Mouse (Mus musculus) embryonic facial prominence, embryonic 15.5 days (tissue): ENCODE results near the gene Gm42372. TPM values are rescaled to one million over a fixed set of nuclear protein-coding genes. Genes with fewer than 3 reads are reported as not detected.
A peak's percentile ranks its signal among the peaks of the same experiment; 100 is the strongest.
"Not testable (repeated sequence)": the region's sequence is repeated elsewhere in the genome, so short reads cannot be mapped to it uniquely, and the experiment has no call there.

Source experiments
- ATAC-seq: fragments of 200-750 bp; cut with Nextera tagmentation; 2 replicates; pipeline ENCODE4 v1.8.0; 2017; ENCODE audit warnings: low read depth, moderate TSS enrichment; ENCODE audit not compliant: insufficient number of reproducible peaks, low FRiP score, low TSS enrichment
- H3K27ac ChIP-seq: fragments of 300-500 bp; sonication (generic); replicated peaks from 2 replicates; pipeline ENCODE4 v1.5.1; 2015; ENCODE audit warnings: mild to moderate bottlenecking, inconsistent platforms
- H3K27me3 ChIP-seq: fragments of 300-500 bp; sonication (generic); 2 replicates; pipeline ENCODE4 v1.6.1; 2015; ENCODE audit warnings: inconsistent platforms
- H3K36me3 ChIP-seq: fragments of 300-500 bp; sonication (generic); 2 replicates; pipeline ENCODE4 v1.6.1; 2015; ENCODE audit warnings: mild to moderate bottlenecking, inconsistent platforms
- H3K4me1 ChIP-seq: fragments of 300-500 bp; sonication (generic); 2 replicates; pipeline ENCODE4 v1.6.1; 2015; ENCODE audit warnings: inconsistent platforms
- H3K4me2 ChIP-seq: fragments of 300-500 bp; sonication (generic); replicated peaks from 2 replicates; pipeline ENCODE4 v1.6.1; 2015; ENCODE audit warnings: mild to moderate bottlenecking, inconsistent platforms
- H3K4me3 ChIP-seq: fragments of 300-500 bp; sonication (generic); replicated peaks from 2 replicates; pipeline ENCODE4 v1.5.1; 2015; ENCODE audit warnings: mild to moderate bottlenecking, inconsistent platforms
- H3K9ac ChIP-seq: fragments of 300-500 bp; sonication (generic); 2 replicates; pipeline ENCODE4 v1.6.1; 2015; ENCODE audit warnings: inconsistent platforms
- H3K9me3 ChIP-seq: fragments of 300-500 bp; sonication (generic); replicated peaks from 2 replicates; pipeline ENCODE4 v1.6.1; 2016; ENCODE audit warnings: inconsistent platforms
- WGBS: fragments of 180-500 bp; shearing (Covaris S2); methylation state at CpG from one replicate; pipeline ENCODE4 v1.1.7; 2015; 5-methylcytosine and 5-hydroxymethylcytosine counted together
- polyA plus RNA-seq: library from polyadenylated mRNA; unstranded; fragments of >200 nt; fragmentation: Nextera tagmentation; extraction: Ambion mirVana; gene quantifications from 2 replicates; pipeline ENCODE4 v1.2.1, GENCODE M21; 2015

Gene Gm42372
- polyA plus RNA-seq, 1 experiment from 2014 or later, result 0.28 TPM

GRCm38 (mm10) chr7:16947959-16948361 lies 34.9 kb upstream of the Gm42372 start:
- no peaks in the 10 kb centered on the region for H3K36me3 ChIP-seq
- peak overlapping the region; percentile 65 for H3K27ac ChIP-seq
- H3K4me2 ChIP-seq, result peak overlapping the region; percentile 81
- peaks cover 43% of the 10 kb centered on the region for H3K27me3 ChIP-seq
- ATAC-seq, result peak; percentile 64
- 23% methylated on average over 4 of the region's 4 CpGs for WGBS
- no peaks in the 10 kb centered on the region for H3K9me3 ChIP-seq
- no peak overlapping the region for H3K9ac ChIP-seq
- peaks cover 62% of the 10 kb centered on the region for H3K4me1 ChIP-seq
- H3K4me3 ChIP-seq, result 0 out of 2 replicates have a peak overlapping the region, but pooled peaks have one; percentile 38

DNA sequence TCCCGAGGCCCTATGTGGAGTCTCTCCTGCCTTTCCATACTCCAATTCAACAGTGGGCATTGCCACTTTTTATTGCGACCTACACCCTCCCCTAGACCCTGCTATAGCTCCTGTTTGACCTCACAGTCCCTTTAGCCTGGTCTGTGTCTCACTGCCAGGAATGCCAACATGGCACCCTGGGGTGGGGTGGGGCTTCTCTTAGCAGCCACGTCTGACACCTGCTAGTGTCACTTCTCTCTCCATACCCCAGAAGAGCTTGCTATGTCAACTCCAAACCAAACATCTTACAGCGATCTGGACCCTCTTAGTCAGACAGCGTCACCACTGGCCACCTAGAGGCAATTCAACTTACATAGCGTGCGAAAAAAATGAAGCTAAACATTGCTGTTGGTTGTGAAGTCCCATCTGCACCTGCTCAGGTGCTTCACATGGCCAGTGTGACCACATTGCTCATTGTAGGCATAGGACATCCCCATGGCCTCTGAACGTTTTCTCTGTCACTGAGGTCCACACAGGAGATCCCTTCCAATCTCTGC lies 33.9 kb upstream of the Gm42372 start:
- WGBS, result 64% methylated on average over 8 of the region's 8 CpGs
- Histone ChIP-seq H3K4me3 (no peak overlapping the region), H3K4me2 (no peak overlapping the region), H3K9me3 (no peaks in the 10 kb centered on the region), H3K27me3 (peaks cover 43% of the 10 kb centered on the region), H3K36me3 (no peaks in the 10 kb centered on the region), H3K4me1 (peaks cover 58% of the 10 kb centered on the region), H3K27ac (no peak overlapping the region; the same call in 1 of the 2 replicates), H3K9ac (no peak overlapping the region)
- no peak for ATAC-seq

DNA sequence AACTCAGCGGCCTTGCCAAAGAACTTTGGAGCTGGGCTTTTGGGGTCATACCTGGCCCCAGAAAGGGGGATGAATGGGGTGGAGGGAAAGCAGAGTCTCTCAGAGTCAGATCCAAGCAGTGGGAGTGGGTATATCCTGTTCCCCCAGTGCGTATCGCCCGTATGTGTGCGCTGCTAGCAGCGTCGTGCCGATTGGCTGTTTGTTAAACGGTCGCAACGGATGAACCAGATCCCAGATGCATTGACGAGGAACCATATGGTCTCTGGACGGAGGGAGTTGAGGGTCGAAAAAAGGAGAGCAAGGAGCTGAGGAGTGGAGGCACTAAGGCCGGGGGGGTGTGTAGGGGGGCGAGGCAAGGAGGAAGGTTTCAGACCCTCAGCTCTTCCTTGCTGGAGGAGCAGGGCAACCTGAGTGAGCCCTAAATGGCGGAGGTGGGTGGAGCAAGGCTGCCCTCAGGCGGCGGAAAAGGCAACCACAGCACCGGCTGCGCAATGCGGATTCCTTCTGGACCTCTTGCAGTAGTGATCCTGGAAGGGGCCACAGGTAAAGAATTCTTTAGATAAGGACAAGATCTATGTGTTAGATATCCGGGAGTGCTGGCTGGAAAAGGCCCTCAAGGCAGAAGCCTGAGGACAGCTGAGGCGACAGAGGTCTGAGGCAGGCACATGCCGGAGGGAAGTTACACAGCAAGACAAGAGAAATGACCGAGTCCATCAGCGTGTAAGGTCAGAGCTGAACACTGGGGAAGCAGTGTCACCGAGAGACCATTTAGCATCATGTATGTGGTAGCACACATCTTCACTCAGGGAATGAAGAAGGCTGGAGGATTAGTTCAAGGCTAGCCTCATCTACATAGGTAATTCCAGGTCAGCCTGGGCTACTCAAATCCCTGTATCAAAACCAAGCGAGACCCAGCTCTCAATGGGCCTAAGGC lies 32.7 kb upstream of the Gm42372 start:
- WGBS, result 12% methylated on average over 29 of the region's 29 CpGs
- peaks cover 47% of the 10 kb centered on the region for H3K4me1 ChIP-seq

DNA sequence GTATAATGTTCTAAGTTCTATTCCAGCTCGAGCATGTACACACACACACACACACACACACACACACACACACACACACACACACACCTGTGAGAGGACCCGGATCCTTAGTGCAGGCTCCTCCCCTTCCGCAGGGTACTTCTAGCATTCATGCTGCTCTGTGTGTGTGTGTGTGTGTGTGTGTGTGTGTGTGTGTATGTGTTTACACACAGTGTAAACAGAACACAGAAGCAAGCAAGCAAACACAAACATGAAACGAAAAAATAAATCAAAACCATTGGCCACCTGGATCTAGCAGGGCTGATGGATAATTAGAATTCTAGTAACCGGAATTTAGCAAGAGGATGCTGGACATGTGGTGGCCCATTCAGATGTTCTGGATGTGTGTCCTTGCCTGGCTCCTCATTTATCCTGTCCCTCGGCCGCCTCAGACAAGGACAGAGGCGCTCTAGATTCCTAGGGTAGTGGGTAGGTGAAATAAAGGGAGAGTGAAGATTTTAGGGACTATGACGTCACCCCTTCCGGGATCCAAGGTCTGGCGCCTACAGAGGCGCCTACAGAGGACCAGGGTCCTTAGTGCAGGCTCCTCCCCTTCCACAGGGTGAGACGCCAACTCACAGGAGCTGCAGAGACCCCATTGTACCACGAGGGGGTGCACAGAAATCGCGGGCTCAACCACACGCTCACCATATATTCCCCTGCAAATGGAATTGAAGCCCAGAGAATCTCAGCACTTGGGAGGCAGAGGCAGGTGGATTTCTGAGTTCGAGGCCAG lies 31.8 kb upstream of the Gm42372 start:
- peak overlapping the region; percentile 27; the same call in 1 of the 2 replicates for H3K4me2 ChIP-seq

More for the DNA sequence above, 32.7 kb upstream of the Gm42372 start:
- Histone ChIP-seq H3K27ac (no peak overlapping the region), H3K36me3 (no peaks in the 10 kb centered on the region), H3K9me3 (no peaks in the 10 kb centered on the region), H3K27me3 (peaks cover 42% of the 10 kb centered on the region), H3K4me2 (peak overlapping the region; percentile 63), H3K9ac (no peak overlapping the region), H3K4me3 (peak overlapping the region; percentile 33)
- ATAC-seq, result peak; percentile 8; the same call in 1 of the 2 replicates

DNA sequence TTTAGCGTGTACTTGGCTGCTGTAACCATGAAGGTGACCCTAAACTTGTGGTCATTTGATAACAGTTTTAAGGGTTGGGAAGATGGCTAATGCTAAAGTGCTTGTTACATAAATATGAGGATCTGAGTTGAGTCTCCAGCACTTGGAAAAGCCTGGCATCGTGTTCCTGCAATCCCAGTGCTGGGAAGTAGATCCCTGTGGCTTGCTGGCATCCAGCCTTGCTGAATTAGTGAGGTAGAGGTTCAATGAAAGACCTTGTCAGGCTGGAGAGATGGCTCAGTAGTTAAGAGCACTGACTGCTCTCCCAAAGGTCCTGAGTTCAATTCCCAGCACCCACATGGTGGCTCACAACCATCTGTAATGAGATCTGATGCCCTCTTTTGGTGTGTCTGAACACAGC lies 29.1 kb upstream of the Gm42372 start:
- not testable (repeated sequence) for ATAC-seq, H3K4me2 ChIP-seq, H3K27ac ChIP-seq, H3K36me3 ChIP-seq, H3K9me3 ChIP-seq, H3K27me3 ChIP-seq, H3K9ac ChIP-seq, H3K4me3 ChIP-seq
- H3K4me1 ChIP-seq, result peaks cover 14% of the 10 kb centered on the region
- WGBS, result 64% methylated on average over 2 of the region's 2 CpGs

More for the DNA sequence above, 31.8 kb upstream of the Gm42372 start:
- Histone ChIP-seq H3K4me1 (peaks cover 39% of the 10 kb centered on the region), H3K4me3 (no peak overlapping the region), H3K9ac (no peak overlapping the region), H3K36me3 (no peaks in the 10 kb centered on the region), H3K9me3 (no peaks in the 10 kb centered on the region), H3K27me3 (peaks cover 33% of the 10 kb centered on the region), H3K27ac (no peak overlapping the region)
- 21% methylated on average over 18 of the region's 18 CpGs for WGBS
- ATAC-seq, result peak; percentile 75

GRCm38 (mm10) chr7:16955712-16956111 lies 27.2 kb upstream of the Gm42372 start:
- H3K4me3 ChIP-seq, result no peak overlapping the region
- no peaks in the 10 kb centered on the region for H3K36me3 ChIP-seq
- no peak overlapping the region for H3K4me2 ChIP-seq
- no peak for ATAC-seq
- WGBS, result 67% methylated on average over 4 of the region's 4 CpGs
- H3K4me1 ChIP-seq, result peaks cover 9% of the 10 kb centered on the region; the same call in 1 of the 2 replicates
- no peak overlapping the region for H3K27ac ChIP-seq
- H3K9ac ChIP-seq, result no peak overlapping the region
- H3K27me3 ChIP-seq, result no peaks in the 10 kb centered on the region
- H3K9me3 ChIP-seq, result no peaks in the 10 kb centered on the region

GRCm38 (mm10) chr7:16956410-16957265 lies 26.2 kb upstream of the Gm42372 start:
- H3K4me2 ChIP-seq, result no peak overlapping the region
- WGBS, result 50% methylated on average over 15 of the region's 15 CpGs
- ATAC-seq, result no peak
- no peaks in the 10 kb centered on the region for H3K27me3 ChIP-seq
- H3K36me3 ChIP-seq, result no peaks in the 10 kb centered on the region
- H3K4me3 ChIP-seq, result no peak overlapping the region
- no peak overlapping the region for H3K9ac ChIP-seq
- H3K9me3 ChIP-seq, result no peaks in the 10 kb centered on the region
- H3K27ac ChIP-seq, result no peak overlapping the region
- H3K4me1 ChIP-seq, result 0 out of 2 replicates have a peak, but pooled peaks cover 5% of the 10 kb centered on the region

DNA sequence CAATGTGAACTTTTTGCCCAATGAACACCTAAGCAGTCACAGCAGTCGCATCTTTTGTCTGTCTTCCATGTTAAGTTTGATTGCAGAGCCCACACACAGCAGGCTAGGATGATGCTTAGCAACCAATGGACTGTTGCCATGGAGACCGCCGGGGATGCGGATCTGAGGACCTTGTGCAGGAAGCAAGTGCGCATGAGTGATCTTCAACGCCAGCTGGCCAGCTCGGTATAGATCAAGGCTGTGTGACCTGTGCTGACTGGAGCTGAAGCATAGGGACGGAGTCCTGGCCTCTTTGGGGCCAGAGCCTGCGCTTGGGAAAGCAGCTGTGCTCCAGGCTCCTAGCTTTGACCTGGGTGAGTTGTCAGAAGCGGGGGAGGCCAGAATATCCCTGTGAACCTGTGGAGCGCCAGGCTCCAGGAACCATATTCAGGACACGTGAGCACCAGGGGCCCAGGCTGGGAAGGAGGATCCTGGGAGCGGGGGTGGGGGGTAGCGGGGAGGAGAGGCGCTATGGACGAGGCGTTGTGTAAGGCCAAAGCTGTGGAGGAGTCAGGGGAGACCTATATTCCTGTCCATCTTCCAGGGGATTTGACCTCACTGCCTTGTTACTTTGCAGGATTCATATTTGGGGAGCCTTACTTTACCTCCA lies 23.2 kb upstream of the Gm42372 start, which contains the start of gene Pnmal1:
Pnmal1 (plus strand) TSS at position 141 of the 649 bp plus-strand sequence.
- Histone ChIP-seq H3K36me3 (no peaks in the 10 kb centered on the region), H3K4me3 (no peak within 1 kb of the TSS), H3K27ac (no peak within 1 kb of the TSS), H3K9ac (no peak within 1 kb of the TSS), H3K27me3 (no peaks in the 10 kb centered on the region), H3K4me2 (no peak within 1 kb of the TSS), H3K4me1 (0 out of 2 replicates have a peak, but pooled peaks cover 5% of the 10 kb centered on the region), H3K9me3 (no peaks in the 10 kb centered on the region)
- WGBS, result 24% methylated on average over 17 of the region's 17 CpGs
- 0 out of 2 replicates have a peak, but pooled peaks have one; percentile 27 for ATAC-seq

DNA sequence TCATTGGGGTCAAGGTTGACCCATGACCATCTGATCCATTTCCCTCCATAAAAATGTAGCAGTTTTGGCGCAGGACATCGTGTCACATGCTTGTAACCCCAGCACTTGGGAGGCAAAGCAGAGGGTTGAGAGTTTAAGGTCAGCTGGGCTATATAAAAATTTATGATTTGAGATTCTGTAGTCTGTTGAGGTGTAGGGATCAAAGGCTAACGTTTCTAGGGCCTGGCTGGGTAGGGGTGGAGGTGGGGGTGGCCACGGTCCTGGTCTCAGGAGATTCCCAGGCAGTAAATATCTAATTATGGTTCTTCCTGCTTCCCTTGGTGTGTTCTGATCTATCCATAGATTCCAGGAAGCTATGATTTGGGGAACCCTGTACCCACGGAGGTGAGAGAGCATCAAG lies 21.2 kb upstream of the Gm42372 start:
- Histone ChIP-seq H3K4me1 (0 out of 2 replicates have a peak, but pooled peaks cover 5% of the 10 kb centered on the region), H3K9ac (no peak overlapping the region), H3K27me3 (no peaks in the 10 kb centered on the region), H3K27ac (no peak overlapping the region), H3K9me3 (no peaks in the 10 kb centered on the region), H3K4me2 (no peak overlapping the region), H3K4me3 (no peak overlapping the region), H3K36me3 (no peaks in the 10 kb centered on the region)
- no peak for ATAC-seq
- 73% methylated on average over 5 of the region's 5 CpGs for WGBS

GRCm38 (mm10) chr7:16968414-16968813 lies 14.5 kb upstream of the Gm42372 start:
- H3K4me1 ChIP-seq, result no peaks in the 10 kb centered on the region
- H3K36me3 ChIP-seq, result no peaks in the 10 kb centered on the region
- H3K4me3 ChIP-seq, result no peak overlapping the region
- 83% methylated on average over 6 of the region's 6 CpGs for WGBS
- no peak for ATAC-seq
- no peaks in the 10 kb centered on the region for H3K27me3 ChIP-seq
- no peak overlapping the region for H3K27ac ChIP-seq
- H3K9ac ChIP-seq, result no peak overlapping the region
- no peaks in the 10 kb centered on the region for H3K9me3 ChIP-seq
- no peak overlapping the region for H3K4me2 ChIP-seq
